Mouse (Mus musculus): ENCODE results near the gene Rpia. TPM values are rescaled to one million over a fixed set of nuclear protein-coding genes. Genes with fewer than 3 reads are reported as not detected.
A peak's percentile ranks its signal among the peaks of the same experiment; 100 is the strongest.

The Rpia gene
- 3.0 and 3.3 TPM in 2 replicates for polyA plus RNA-seq (2014; fragmentation: Nextera tagmentation; extraction: Ambion mirVana)

GRCm38 (mm10) chr6:70791824-70792535 is at the start of gene Rpia:
TSS of gene Rpia (minus strand) at chr6:70792232.
- peak within 1 kb of the TSS; percentile 73 for H3K9ac ChIP-seq (ENCODE audit: low read depth, low read length)
- peak; percentile 98 for ATAC-seq (ENCODE audit: low read depth)
- no peaks in the 10 kb centered on the region for H3K27me3 ChIP-seq (replicated peaks; ENCODE audit: control insufficient read depth, insufficient read depth, low read length)
- H3K4me3 ChIP-seq (ENCODE audit: low read depth, low read length) = peak within 1 kb of the TSS; percentile 62
- H3K4me2 ChIP-seq (ENCODE audit: low read depth, low read length) = peak within 1 kb of the TSS; percentile 63
- H3K4me1 ChIP-seq (ENCODE audit: control insufficient read depth, insufficient read depth, low read length) = peaks cover 18% of the 10 kb centered on the region
- H3K9me3 ChIP-seq (ENCODE audit: control insufficient read depth, low read length) = no peaks in the 10 kb centered on the region
- peak within 1 kb of the TSS; percentile 67 for H3K27ac ChIP-seq (replicated peaks; ENCODE audit: low read depth, low read length)
- peak; percentile 99 for DNase-seq (ENCODE audit: low spot score)
- 0% methylated on average over 26 of the region's 62 CpGs for whole genome bisulfite sequencing
- no peaks in the 10 kb centered on the region for H3K36me3 ChIP-seq (ENCODE audit: control insufficient read depth, insufficient read depth, low read length)

- Histone ChIP-seq H3K9ac (ENCODE audit: low read depth, low read length) (no peak overlapping the region), H3K27ac (replicated peaks; ENCODE audit: low read depth, low read length) (no peak overlapping the region), H3K36me3 (ENCODE audit: control insufficient read depth, insufficient read depth, low read length) (no peaks in the 10 kb centered on the region), H3K9me3 (ENCODE audit: control insufficient read depth, low read length) (no peaks in the 10 kb centered on the region), H3K27me3 (replicated peaks; ENCODE audit: control insufficient read depth, insufficient read depth, low read length) (no peaks in the 10 kb centered on the region), H3K4me1 (ENCODE audit: control insufficient read depth, insufficient read depth, low read length) (peaks cover 10% of the 10 kb centered on the region; the same call in 1 of the 2 replicates), H3K4me3 (ENCODE audit: low read depth, low read length) (no peak overlapping the region), H3K4me2 (ENCODE audit: low read depth, low read length) (no peak overlapping the region)
- WGBS = 63% methylated on average over 5 of the region's 5 CpGs
- ATAC-seq (ENCODE audit: low read depth) = no peak
- no peak for DNase-seq (ENCODE audit: low spot score)
Measured at GRCm38 (mm10) chr6:70840281-70840680, 48.2 kb upstream of the Rpia start.

GRCm38 (mm10) chr6:70838532-70838931 is 46.5 kb upstream of the Rpia start:
- ATAC-seq (ENCODE audit: low read depth) (no peak), DNase-seq (ENCODE audit: low spot score) (no peak)
- Histone ChIP-seq H3K27me3 (replicated peaks; ENCODE audit: control insufficient read depth, insufficient read depth, low read length) (no peaks in the 10 kb centered on the region), H3K4me2 (ENCODE audit: low read depth, low read length) (no peak overlapping the region), H3K36me3 (ENCODE audit: control insufficient read depth, insufficient read depth, low read length) (no peaks in the 10 kb centered on the region), H3K4me3 (ENCODE audit: low read depth, low read length) (no peak overlapping the region), H3K9ac (ENCODE audit: low read depth, low read length) (no peak overlapping the region), H3K9me3 (ENCODE audit: control insufficient read depth, low read length) (no peaks in the 10 kb centered on the region), H3K27ac (replicated peaks; ENCODE audit: low read depth, low read length) (no peak overlapping the region), H3K4me1 (ENCODE audit: control insufficient read depth, insufficient read depth, low read length) (peaks cover 7% of the 10 kb centered on the region; the same call in 1 of the 2 replicates)
- WGBS = 48% methylated on average over 3 of the region's 3 CpGs

GRCm38 (mm10) chr6:70837297-70837696 is 45.3 kb upstream of the Rpia start:
- 81% methylated on average over 2 of the region's 2 CpGs for WGBS
- no peak for ATAC-seq (ENCODE audit: low read depth)
- H3K4me1 ChIP-seq (ENCODE audit: control insufficient read depth, insufficient read depth, low read length) = no peaks in the 10 kb centered on the region

GRCm38 (mm10) chr6:70831179-70831839 is 39.3 kb upstream of the Rpia start:
- ATAC-seq (ENCODE audit: low read depth) = no peak
- Histone ChIP-seq H3K4me2 (ENCODE audit: low read depth, low read length) (no peak overlapping the region), H3K36me3 (ENCODE audit: control insufficient read depth, insufficient read depth, low read length) (no peaks in the 10 kb centered on the region), H3K27me3 (replicated peaks; ENCODE audit: control insufficient read depth, insufficient read depth, low read length) (no peaks in the 10 kb centered on the region), H3K9ac (ENCODE audit: low read depth, low read length) (no peak overlapping the region), H3K4me3 (ENCODE audit: low read depth, low read length) (no peak overlapping the region), H3K9me3 (ENCODE audit: control insufficient read depth, low read length) (no peaks in the 10 kb centered on the region), H3K27ac (replicated peaks; ENCODE audit: low read depth, low read length) (no peak overlapping the region), H3K4me1 (ENCODE audit: control insufficient read depth, insufficient read depth, low read length) (no peaks in the 10 kb centered on the region)
- WGBS = 75% methylated on average over 10 of the region's 10 CpGs
- no peak for DNase-seq (ENCODE audit: low spot score)

More at GRCm38 (mm10) chr6:70837297-70837696, 45.3 kb upstream of the Rpia start:
- no peak for DNase-seq (ENCODE audit: low spot score)
- no peak overlapping the region for H3K9ac ChIP-seq (ENCODE audit: low read depth, low read length)
- H3K27ac ChIP-seq (replicated peaks; ENCODE audit: low read depth, low read length) = no peak overlapping the region
- no peak overlapping the region for H3K4me3 ChIP-seq (ENCODE audit: low read depth, low read length)
- H3K36me3 ChIP-seq (ENCODE audit: control insufficient read depth, insufficient read depth, low read length) = no peaks in the 10 kb centered on the region
- no peaks in the 10 kb centered on the region for H3K9me3 ChIP-seq (ENCODE audit: control insufficient read depth, low read length)
- no peaks in the 10 kb centered on the region for H3K27me3 ChIP-seq (replicated peaks; ENCODE audit: control insufficient read depth, insufficient read depth, low read length)
- no peak overlapping the region for H3K4me2 ChIP-seq (ENCODE audit: low read depth, low read length)

- H3K36me3 ChIP-seq (ENCODE audit: control insufficient read depth, insufficient read depth, low read length) = no peaks in the 10 kb centered on the region
- no peak for ATAC-seq (ENCODE audit: low read depth)
- H3K9me3 ChIP-seq (ENCODE audit: control insufficient read depth, low read length) = no peaks in the 10 kb centered on the region
- H3K4me1 ChIP-seq (ENCODE audit: control insufficient read depth, insufficient read depth, low read length) = no peaks in the 10 kb centered on the region
- no peak overlapping the region for H3K4me2 ChIP-seq (ENCODE audit: low read depth, low read length)
- no peak overlapping the region for H3K27ac ChIP-seq (replicated peaks; ENCODE audit: low read depth, low read length)
- 85% methylated on average over 3 of the region's 3 CpGs for WGBS
- H3K9ac ChIP-seq (ENCODE audit: low read depth, low read length) = no peak overlapping the region
- DNase-seq (ENCODE audit: low spot score) = no peak
- no peak overlapping the region for H3K4me3 ChIP-seq (ENCODE audit: low read depth, low read length)
- no peaks in the 10 kb centered on the region for H3K27me3 ChIP-seq (replicated peaks; ENCODE audit: control insufficient read depth, insufficient read depth, low read length)
Measured at GRCm38 (mm10) chr6:70830552-70830951, 38.5 kb upstream of the Rpia start.

- no peak overlapping the region for H3K9ac ChIP-seq (ENCODE audit: low read depth, low read length)
- H3K9me3 ChIP-seq (ENCODE audit: control insufficient read depth, low read length) = no peaks in the 10 kb centered on the region
- WGBS = 43% methylated on average over 2 of the region's 2 CpGs
- H3K36me3 ChIP-seq (ENCODE audit: control insufficient read depth, insufficient read depth, low read length) = no peaks in the 10 kb centered on the region
- H3K4me3 ChIP-seq (ENCODE audit: low read depth, low read length) = no peak overlapping the region
- H3K4me1 ChIP-seq (ENCODE audit: control insufficient read depth, insufficient read depth, low read length) = no peaks in the 10 kb centered on the region
- no peak overlapping the region for H3K27ac ChIP-seq (replicated peaks; ENCODE audit: low read depth, low read length)
- DNase-seq (ENCODE audit: low spot score) (no peak), ATAC-seq (ENCODE audit: low read depth) (no peak; the same call in 1 of the 2 replicates)
- H3K27me3 ChIP-seq (replicated peaks; ENCODE audit: control insufficient read depth, insufficient read depth, low read length) = no peaks in the 10 kb centered on the region
- no peak overlapping the region for H3K4me2 ChIP-seq (ENCODE audit: low read depth, low read length)
Measured at GRCm38 (mm10) chr6:70829451-70829850, 37.4 kb upstream of the Rpia start.

- no peak for DNase-seq (ENCODE audit: low spot score)
- ATAC-seq (ENCODE audit: low read depth) = no peak
- no peaks in the 10 kb centered on the region for H3K36me3 ChIP-seq (ENCODE audit: control insufficient read depth, insufficient read depth, low read length)
- H3K4me1 ChIP-seq (ENCODE audit: control insufficient read depth, insufficient read depth, low read length) = 0 out of 2 replicates have a peak, but pooled peaks cover 5% of the 10 kb centered on the region
- 41% methylated on average over 4 of the region's 4 CpGs for WGBS
- no peak overlapping the region for H3K27ac ChIP-seq (replicated peaks; ENCODE audit: low read depth, low read length)
- H3K4me2 ChIP-seq (ENCODE audit: low read depth, low read length) = peak overlapping the region; percentile 55
- no peak overlapping the region for H3K9ac ChIP-seq (ENCODE audit: low read depth, low read length)
- no peaks in the 10 kb centered on the region for H3K27me3 ChIP-seq (replicated peaks; ENCODE audit: control insufficient read depth, insufficient read depth, low read length)
- no peaks in the 10 kb centered on the region for H3K9me3 ChIP-seq (ENCODE audit: control insufficient read depth, low read length)
- peak overlapping the region; percentile 37 for H3K4me3 ChIP-seq (ENCODE audit: low read depth, low read length)
Measured at GRCm38 (mm10) chr6:70824987-70825337, 32.9 kb upstream of the Rpia start.
